Mouse (Mus musculus) liver, postnatal 0 days (tissue): ENCODE results near the gene Ggcx. TPM values are rescaled to one million over a fixed set of nuclear protein-coding genes. Genes with fewer than 3 reads are reported as not detected.

Experiments used
- ATAC-seq: fragments of 200-750 bp; cut with Nextera tagmentation; 2 replicates; pipeline ENCODE4 v1.8.0; 2017; ENCODE audit warnings: mild to moderate bottlenecking, moderate library complexity
- DNase-seq: peaks from one replicate; pipeline ENCODE4 v3.0.0-alpha.2; 2016
- H3K27ac ChIP-seq: fragments of 300-500 bp; sonication (generic); 2 replicates; pipeline ENCODE4 v1.5.1; 2014; ENCODE audit warnings: antibody characterized with exemption, moderate library complexity, mild to moderate bottlenecking, low read depth
- H3K27me3 ChIP-seq: fragments of 300-500 bp; sonication (generic); 2 replicates; pipeline ENCODE4 v1.6.1; 2014; ENCODE audit warnings: low read length, control low read depth, mixed read lengths; ENCODE audit not compliant: insufficient read depth
- H3K36me3 ChIP-seq: fragments of 300-500 bp; sonication (generic); replicated peaks from 2 replicates; pipeline ENCODE4 v1.6.1; 2014; ENCODE audit warnings: mild to moderate bottlenecking, control low read depth, low read length, moderate library complexity, mixed read lengths; ENCODE audit not compliant: insufficient read depth
- H3K4me1 ChIP-seq: fragments of 300-500 bp; sonication (generic); 2 replicates; pipeline ENCODE4 v1.6.1; 2014; ENCODE audit warnings: antibody characterized with exemption, mild to moderate bottlenecking, control low read depth; ENCODE audit not compliant: insufficient read depth
- H3K4me2 ChIP-seq: fragments of 300-500 bp; sonication (generic); 2 replicates; pipeline ENCODE4 v1.6.1; 2014; ENCODE audit warnings: low read depth, mild to moderate bottlenecking, low read length, moderate library complexity, mixed read lengths
- H3K4me3 ChIP-seq: fragments of 300-500 bp; sonication (generic); 2 replicates; pipeline ENCODE4 v1.5.1; 2014; ENCODE audit warnings: low read depth, low read length
- H3K9ac ChIP-seq: fragments of 300-500 bp; sonication (generic); replicated peaks from 2 replicates; pipeline ENCODE4 v1.6.1; 2014; ENCODE audit warnings: mild to moderate bottlenecking, moderate library complexity
- H3K9me3 ChIP-seq: fragments of 300-500 bp; sonication (generic); 2 replicates; pipeline ENCODE4 v1.6.1; 2016; ENCODE audit warnings: mild to moderate bottlenecking, control low read depth, low read length, mixed read lengths
- CTCF ChIP-seq: sonication (generic); IDR thresholded peaks from 2 replicates; pipeline ENCODE4 v1.5.1; 2016; ENCODE audit warnings: antibody characterized with exemption, low read depth
- EP300 ChIP-seq: IDR thresholded peaks from 2 replicates; pipeline ENCODE4 v1.6.1; 2016; ENCODE audit warnings: antibody characterized with exemption, low read depth, mild to moderate bottlenecking
- WGBS: fragments of 180-500 bp; shearing (Covaris S2); extraction: QIAGEN DNeasy Blood & Tissue Kit; methylation state at CpG from one replicate; pipeline ENCODE4 v1.1.7; 2014; ENCODE audit not compliant: insufficient replicate concordance; 5-methylcytosine and 5-hydroxymethylcytosine counted together
- polyA plus RNA-seq: library from polyadenylated mRNA; unstranded; fragments of >200 nt; fragmentation: Nextera tagmentation; extraction: Ambion mirVana; gene quantifications from 2 replicates; pipeline ENCODE4 v1.2.1, GENCODE M21; 2015

Gene Ggcx
- polyA plus RNA-seq, 1 experiment from 2014 or later, result 20.7 TPM

DNA sequence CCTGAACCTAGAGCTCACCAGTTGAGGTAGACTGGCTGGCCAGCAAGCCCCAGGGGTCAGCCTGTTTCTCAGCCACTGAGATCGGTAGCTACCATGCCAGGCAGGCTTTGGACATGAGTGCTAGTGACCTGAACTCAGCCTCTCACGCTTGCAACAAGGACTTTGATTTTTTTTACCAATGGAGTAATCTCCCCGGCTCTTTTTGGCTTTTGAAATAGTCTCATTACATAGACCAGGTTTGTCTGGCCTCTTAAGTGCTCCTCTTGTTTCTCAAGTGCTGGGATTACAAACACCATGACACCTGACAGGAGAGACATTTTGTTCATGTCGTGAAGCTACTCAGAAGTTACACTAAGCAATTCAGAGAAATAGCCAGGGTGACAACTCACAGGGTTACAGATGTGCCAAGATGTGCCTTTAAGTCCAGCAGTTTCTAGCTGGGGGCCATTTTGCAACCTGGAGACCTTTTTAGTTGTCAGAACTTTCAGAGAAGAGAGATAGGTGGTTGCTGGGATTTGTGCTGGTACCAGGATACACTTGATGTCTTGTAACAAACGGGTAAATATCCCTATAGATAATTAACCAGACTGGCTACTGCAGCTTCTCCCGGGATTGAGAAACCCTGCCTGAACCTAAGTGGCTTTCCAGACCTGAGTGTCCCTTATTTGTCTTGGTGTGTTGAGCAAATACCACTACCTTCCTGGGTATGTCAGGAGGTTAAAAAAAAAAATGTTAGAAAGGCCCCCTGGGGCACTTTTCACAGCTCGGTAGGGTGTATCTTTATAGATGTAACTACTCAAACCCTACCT is 2.1 kb downstream of the Ggcx start:
- WGBS, result 65% methylated on average over 7 of the region's 7 CpGs
- peaks cover 28% of the 10 kb centered on the region for H3K4me1 ChIP-seq
- H3K27ac ChIP-seq, result peak overlapping the region; percentile 46
- peak overlapping the region; percentile 92 for H3K4me2 ChIP-seq
- no peaks in the 10 kb centered on the region for H3K9me3 ChIP-seq
- ATAC-seq (peak; percentile 52), DNase-seq (no peak)
- no peak for TF ChIP-seq CTCF
- TF ChIP-seq EP300, result no peak
- peaks cover 16% of the 10 kb centered on the region for H3K36me3 ChIP-seq
- no peak overlapping the region for H3K9ac ChIP-seq
- no peaks in the 10 kb centered on the region for H3K27me3 ChIP-seq
- 0 out of 2 replicates have a peak overlapping the region, but pooled peaks have one; percentile 72 for H3K4me3 ChIP-seq

DNA sequence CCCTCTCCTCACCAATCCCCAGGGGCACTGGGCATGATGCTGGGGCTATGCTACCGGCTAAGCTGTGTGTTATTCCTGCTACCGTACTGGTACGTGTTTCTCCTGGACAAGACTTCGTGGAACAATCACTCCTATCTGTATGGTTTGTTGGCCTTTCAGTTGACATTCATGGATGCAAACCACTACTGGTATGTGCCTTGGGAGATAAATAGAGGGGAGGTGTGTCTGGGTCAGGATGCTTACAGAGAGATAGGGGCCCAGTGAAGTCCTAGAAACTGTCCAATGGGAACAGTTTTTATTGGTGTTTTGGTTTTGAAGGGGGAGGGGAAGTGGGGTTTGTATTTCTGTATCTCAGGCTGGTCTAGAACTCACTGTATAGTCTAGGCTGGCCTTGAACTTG is 4.2 kb downstream of the Ggcx start:
- H3K9ac ChIP-seq, result no peak overlapping the region
- peaks cover 28% of the 10 kb centered on the region for H3K4me1 ChIP-seq
- H3K36me3 ChIP-seq, result peaks cover 24% of the 10 kb centered on the region
- 49% methylated on average over 4 of the region's 4 CpGs for WGBS
- peak; percentile 9; the same call in 1 of the 2 replicates for ATAC-seq
- H3K9me3 ChIP-seq, result no peaks in the 10 kb centered on the region
- no peak overlapping the region for H3K4me2 ChIP-seq
- no peak for DNase-seq
- H3K27ac ChIP-seq, result no peak overlapping the region
- H3K27me3 ChIP-seq, result no peaks in the 10 kb centered on the region
- no peak for TF ChIP-seq CTCF
- peak; percentile 57; the same call in 1 of the 2 replicates for TF ChIP-seq EP300
- no peak overlapping the region for H3K4me3 ChIP-seq

- no peak overlapping the region for H3K9ac ChIP-seq
- peaks cover 37% of the 10 kb centered on the region for H3K36me3 ChIP-seq
- H3K27me3 ChIP-seq, result no peaks in the 10 kb centered on the region
- 76% methylated on average over 1 of the region's 1 CpGs for WGBS
- H3K4me1 ChIP-seq, result peaks cover 25% of the 10 kb centered on the region
- ATAC-seq (no peak), DNase-seq (no peak)
- H3K9me3 ChIP-seq, result no peaks in the 10 kb centered on the region
- H3K4me3 ChIP-seq, result no peak overlapping the region
- no peak overlapping the region for H3K4me2 ChIP-seq
- TF ChIP-seq EP300 (no peak), CTCF (no peak)
- 0 out of 2 replicates have a peak overlapping the region, but pooled peaks have one; percentile 22 for H3K27ac ChIP-seq
These were observed 5.7 kb downstream of the Ggcx start for GRCm38 (mm10) chr6:72419806-72420205.

- Histone ChIP-seq H3K27me3 (no peaks in the 10 kb centered on the region), H3K4me2 (no peak overlapping the region), H3K27ac (peak overlapping the region; percentile 41; the same call in 1 of the 2 replicates), H3K9me3 (no peaks in the 10 kb centered on the region), H3K9ac (no peak overlapping the region), H3K4me3 (no peak overlapping the region), H3K36me3 (peaks cover 46% of the 10 kb centered on the region), H3K4me1 (peaks cover 16% of the 10 kb centered on the region)
- 75% methylated on average over 10 of the region's 10 CpGs for WGBS
- ATAC-seq (peak; percentile 47), DNase-seq (no peak)
- TF ChIP-seq CTCF (no peak), EP300 (no peak)
These were observed 6.8 kb downstream of the Ggcx start for GRCm38 (mm10) chr6:72420901-72421300.

GRCm38 (mm10) chr6:72425646-72426045 is 11.5 kb downstream of the Ggcx start:
- H3K27ac ChIP-seq, result no peak overlapping the region
- no peak overlapping the region for H3K4me3 ChIP-seq
- no peak for DNase-seq
- H3K4me2 ChIP-seq, result no peak overlapping the region
- H3K9ac ChIP-seq, result no peak overlapping the region
- no peaks in the 10 kb centered on the region for H3K4me1 ChIP-seq
- no peaks in the 10 kb centered on the region for H3K27me3 ChIP-seq
- ATAC-seq, result no peak
- H3K9me3 ChIP-seq, result no peaks in the 10 kb centered on the region
- H3K36me3 ChIP-seq, result peaks cover 52% of the 10 kb centered on the region
- TF ChIP-seq EP300 (no peak), CTCF (no peak)
- 88% methylated on average over 11 of the region's 11 CpGs for WGBS

- peaks cover 66% of the 10 kb centered on the region for H3K36me3 ChIP-seq
- no peaks in the 10 kb centered on the region for H3K27me3 ChIP-seq
- peak; percentile 58; the same call in 1 of the 2 replicates for ATAC-seq
- H3K4me1 ChIP-seq, result no peaks in the 10 kb centered on the region; the same call in 1 of the 2 replicates
- H3K4me3 ChIP-seq, result no peak overlapping the region
- DNase-seq, result peak; percentile 81
- H3K9me3 ChIP-seq, result no peaks in the 10 kb centered on the region
- 0 out of 2 replicates have a peak overlapping the region, but pooled peaks have one; percentile 7 for H3K9ac ChIP-seq
- no peak overlapping the region for H3K4me2 ChIP-seq
- TF ChIP-seq EP300, result no peak
- peak; percentile 91 for TF ChIP-seq CTCF
- no peak overlapping the region for H3K27ac ChIP-seq
- whole genome bisulfite sequencing, result 41% methylated on average over 8 of the region's 8 CpGs
These were observed 13.9 kb downstream of the Ggcx start for GRCm38 (mm10) chr6:72428036-72428435.
